In genomic region chr4:32055151-32056052, GRCm38 (mm10) we compare ENCODE assay signal across 8 mouse cellular contexts.
DNase-seq lines count a peak whose midpoint lies in the region; ATAC-seq lines count a peak whose summit lies in the region.

No protein-coding gene starts in this region.

- H3K9me3 ChIP-seq in forebrain, embryonic 10.5 days = no peaks in the 10 kb centered on the region
- no peaks in the 10 kb centered on the region for H3K9me3 ChIP-seq in heart, embryonic 16.5 days (replicated peaks; ENCODE audit: control insufficient read depth, low read length)
- H3K9me3 ChIP-seq in liver, embryonic 13.5 days (replicated peaks) = no peaks in the 10 kb centered on the region
- no peaks in the 10 kb centered on the region for H3K9me3 ChIP-seq in stomach, embryonic 14.5 days (ENCODE audit: control insufficient read depth, low read depth, low read length)

- H3K36me3 ChIP-seq in forebrain, embryonic 10.5 days (replicated peaks) = no peaks in the 10 kb centered on the region
- H3K36me3 ChIP-seq in heart, embryonic 16.5 days (ENCODE audit: control insufficient read depth, insufficient read depth) = no peaks in the 10 kb centered on the region
- H3K36me3 ChIP-seq in liver, embryonic 13.5 days = no peaks in the 10 kb centered on the region
- no peaks in the 10 kb centered on the region for H3K36me3 ChIP-seq in stomach, embryonic 14.5 days (ENCODE audit: control insufficient read depth, insufficient read depth, low read length)

- H3K9ac ChIP-seq in heart, embryonic 16.5 days (ENCODE audit: low read length) = peak overlapping the region; percentile 61
- H3K9ac ChIP-seq in liver, embryonic 13.5 days = peak overlapping the region; percentile 55
- H3K9ac ChIP-seq in stomach, embryonic 14.5 days (replicated peaks; ENCODE audit: low read depth, low read length) = 0 out of 2 replicates have a peak overlapping the region, but pooled peaks have one; percentile 15

- WGBS in forebrain, embryonic 10.5 days = 29% methylated on average over 21 of the region's 21 CpGs
- WGBS in heart, embryonic 16.5 days = 14% methylated on average over 21 of the region's 21 CpGs
- 19% methylated on average over 21 of the region's 21 CpGs for WGBS in liver, embryonic 13.5 days (ENCODE audit: insufficient replicate concordance)
- WGBS in stomach, embryonic 14.5 days = 20% methylated on average over 21 of the region's 21 CpGs

- H3K4me2 ChIP-seq in heart, embryonic 16.5 days (ENCODE audit: low read depth, low read length) = peak overlapping the region; percentile 68
- peak overlapping the region; percentile 63 for H3K4me2 ChIP-seq in liver, embryonic 13.5 days
- peak overlapping the region; percentile 56 for H3K4me2 ChIP-seq in stomach, embryonic 14.5 days (replicated peaks; ENCODE audit: low read depth, low read length)

- peak; percentile 80 to 88 for DNase-seq in CD8-positive naive resting alpha-beta T cell, adult 2 months (ENCODE audit: low read depth in 2 of 2, low spot score in 2 of 2)
- peak; percentile 25 for DNase-seq in c-Kit-negative CD71-positive TER-119-positive erythroid progenitor cells, embryonic 14.5 days (ENCODE audit: low read depth, low spot score)
- DNase-seq in forebrain, embryonic 10.5 days (ENCODE audit: extremely low spot score, low spot score) = peak; percentile 82
- DNase-seq in kidney, postnatal 25 days = peak; percentile 80 to 89
- peak; percentile 50 for DNase-seq in liver, embryonic 13.5 days
- peak; percentile 82 to 86 for DNase-seq in natural killer cell, adult 2 months (ENCODE audit: low spot score in 2 of 2)

- ATAC-seq in heart, embryonic 16.5 days (replicated peaks; ENCODE audit: extremely low read depth, insufficient read depth, low FRiP score) = peak; percentile 77
- peak; percentile 67; the same call in 1 of the 2 replicates for ATAC-seq in liver, embryonic 13.5 days (ENCODE audit: low read depth)
- peak; percentile 83; the same call in 1 of the 2 replicates for ATAC-seq in stomach, embryonic 14.5 days (ENCODE audit: insufficient number of reproducible peaks, insufficient read depth, low FRiP score, low read depth)

- H3K27me3 ChIP-seq in forebrain, embryonic 10.5 days (ENCODE audit: poor library complexity, severe bottlenecking) = peaks cover 31% of the 10 kb centered on the region
- H3K27me3 ChIP-seq in heart, embryonic 16.5 days (ENCODE audit: control insufficient read depth, insufficient read depth, low read length) = no peaks in the 10 kb centered on the region
- no peaks in the 10 kb centered on the region for H3K27me3 ChIP-seq in liver, embryonic 13.5 days
- no peaks in the 10 kb centered on the region for H3K27me3 ChIP-seq in stomach, embryonic 14.5 days (ENCODE audit: control insufficient read depth, insufficient read depth, low read length)

- peaks cover 18% of the 10 kb centered on the region for H3K4me1 ChIP-seq in forebrain, embryonic 10.5 days
- no peaks in the 10 kb centered on the region; the same call in 1 of the 2 replicates for H3K4me1 ChIP-seq in heart, embryonic 16.5 days (ENCODE audit: control insufficient read depth, insufficient read depth, low read length)
- H3K4me1 ChIP-seq in liver, embryonic 13.5 days (replicated peaks) = peaks cover 5% of the 10 kb centered on the region
- 0 out of 2 replicates have a peak, but pooled peaks cover 8% of the 10 kb centered on the region for H3K4me1 ChIP-seq in stomach, embryonic 14.5 days (ENCODE audit: control insufficient read depth, insufficient read depth, low read length)

- H3K4me3 ChIP-seq in forebrain, embryonic 10.5 days = peak overlapping the region; percentile 51
- H3K4me3 ChIP-seq in heart, embryonic 16.5 days (ENCODE audit: low read length) = peak overlapping the region; percentile 52
- peak overlapping the region; percentile 44 for H3K4me3 ChIP-seq in liver, embryonic 13.5 days (replicated peaks)
- H3K4me3 ChIP-seq in stomach, embryonic 14.5 days (ENCODE audit: low read depth, low read length) = peak overlapping the region; percentile 30

- peak overlapping the region; percentile 78 for H3K27ac ChIP-seq in forebrain, embryonic 10.5 days
- no peak overlapping the region for H3K27ac ChIP-seq in heart, embryonic 16.5 days (ENCODE audit: low read length)
- no peak overlapping the region for H3K27ac ChIP-seq in liver, embryonic 13.5 days
- no peak overlapping the region for H3K27ac ChIP-seq in stomach, embryonic 14.5 days (ENCODE audit: low read length)

Comparison
In these comparisons a context has a peak if more than half of its experiments do, and no peak if none do; other contexts are left out.
1. DNase-seq: peak in every context shown above with its lines; median percentile 84 in kidney, postnatal 25 days; 84 in CD8-positive naive resting alpha-beta T cell, adult 2 months; 84 in natural killer cell, adult 2 months; 82 in forebrain, embryonic 10.5 days; 50 in liver, embryonic 13.5 days; 25 in c-Kit-negative CD71-positive TER-119-positive erythroid progenitor cells, embryonic 14.5 days.